ENCODE assay signal across 11 mouse cellular contexts in the genomic region with DNA sequence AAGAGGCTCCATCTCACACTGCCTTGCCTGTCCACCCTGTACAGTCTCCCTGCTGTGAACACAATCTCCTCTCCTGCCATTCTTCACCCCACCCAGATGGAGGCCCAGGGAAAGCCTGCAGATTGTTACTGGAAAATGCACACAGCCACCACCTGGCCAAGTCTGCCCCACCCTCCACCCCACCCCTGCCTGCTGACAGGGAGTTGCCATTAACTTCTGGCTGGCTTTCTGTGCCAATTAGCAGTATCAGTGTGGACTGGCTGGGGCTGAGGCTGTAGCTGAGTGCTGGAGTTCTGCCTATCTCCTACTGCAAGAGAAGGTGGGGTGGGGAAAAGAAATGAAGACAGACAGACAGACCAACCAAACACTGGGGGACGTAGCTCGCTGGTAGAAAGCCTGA. TPM values are rescaled to one million over a fixed set of nuclear protein-coding genes. Genes with fewer than 3 reads are reported as not detected.
A peak's percentile ranks its signal among the peaks of the same experiment; 100 is the strongest.
DNase-seq lines count a peak whose midpoint lies in the region; ATAC-seq and TF ChIP-seq lines count a peak whose summit lies in the region.
"Had no signal": no experiment of that assay in that cellular context is flagged by ENCODE, and none has a peak within 500 bp of the region (broad histone marks: within the 10 kb centered on the region; RNA-seq: fewer than 3 reads in every experiment).

No protein-coding gene starts in this region.

- no peak overlapping the region for H3K9ac ChIP-seq in forebrain, embryonic 15.5 days (replicated peaks)
- no peak overlapping the region for H3K9ac ChIP-seq in forebrain, embryonic 12.5 days
- no peak overlapping the region for H3K9ac ChIP-seq in embryonic facial prominence, embryonic 13.5 days
- no peak overlapping the region for H3K9ac ChIP-seq in kidney, embryonic 15.5 days
- H3K9ac ChIP-seq: neural tube, embryonic 13.5 days had no signal

- H3K36me3 ChIP-seq in forebrain, embryonic 15.5 days: no peaks in the 10 kb centered on the region
- no peaks in the 10 kb centered on the region for H3K36me3 ChIP-seq in forebrain, embryonic 12.5 days (replicated peaks)
- H3K36me3 ChIP-seq in embryonic facial prominence, embryonic 13.5 days: no peaks in the 10 kb centered on the region
- no peaks in the 10 kb centered on the region for H3K36me3 ChIP-seq in kidney, embryonic 15.5 days
- H3K36me3 ChIP-seq in spleen, adult 2 months (ENCODE audit: control insufficient read depth, insufficient read depth, low read length): peaks cover 2% of the 10 kb centered on the region; the same call in 1 of the 2 replicates
- H3K36me3 ChIP-seq: neural tube, embryonic 13.5 days had no signal

- no peaks in the 10 kb centered on the region for H3K4me1 ChIP-seq in forebrain, embryonic 15.5 days
- H3K4me1 ChIP-seq in forebrain, embryonic 12.5 days: peaks cover 3% of the 10 kb centered on the region; the same call in 1 of the 2 replicates
- peaks cover 13% of the 10 kb centered on the region for H3K4me1 ChIP-seq in embryonic facial prominence, embryonic 13.5 days
- peaks cover 9% of the 10 kb centered on the region for H3K4me1 ChIP-seq in kidney, embryonic 15.5 days
- no peaks in the 10 kb centered on the region for H3K4me1 ChIP-seq in spleen, adult 2 months (ENCODE audit: control insufficient read depth, insufficient read depth, insufficient read length)

- H3K27ac ChIP-seq in forebrain, embryonic 15.5 days (replicated peaks): peak overlapping the region; percentile 44
- H3K27ac ChIP-seq in forebrain, embryonic 12.5 days: no peak overlapping the region
- H3K27ac ChIP-seq in embryonic facial prominence, embryonic 13.5 days: peak overlapping the region; percentile 3; the same call in 1 of the 2 replicates
- H3K27ac ChIP-seq in kidney, embryonic 15.5 days: 0 out of 2 replicates have a peak overlapping the region, but pooled peaks have one; percentile 9
- H3K27ac ChIP-seq in spleen, adult 2 months (ENCODE audit: insufficient read depth, low read length): peak overlapping the region; percentile 12; the same call in 1 of the 2 replicates
- H3K27ac ChIP-seq: neural tube, embryonic 13.5 days had no signal

- ATAC-seq in forebrain, embryonic 15.5 days (replicated peaks): no peak
- ATAC-seq in forebrain, embryonic 12.5 days (ENCODE audit: low FRiP score): no peak
- ATAC-seq in embryonic facial prominence, embryonic 13.5 days (ENCODE audit: insufficient number of reproducible peaks, insufficient read depth, low FRiP score, low TSS enrichment, low read depth): no peak
- ATAC-seq in kidney, embryonic 15.5 days (replicated peaks; ENCODE audit: low FRiP score): peak; percentile 63

- H3K9me3 ChIP-seq in forebrain, embryonic 15.5 days: no peaks in the 10 kb centered on the region
- no peaks in the 10 kb centered on the region for H3K9me3 ChIP-seq in forebrain, embryonic 12.5 days
- H3K9me3 ChIP-seq in embryonic facial prominence, embryonic 13.5 days: no peaks in the 10 kb centered on the region
- H3K9me3 ChIP-seq in kidney, embryonic 15.5 days (replicated peaks): no peaks in the 10 kb centered on the region
- H3K9me3 ChIP-seq: neural tube, embryonic 13.5 days had no signal

- TF ChIP-seq POLR2A in spleen, adult 2 months (IDR thresholded peaks at IDR 0.05; ENCODE audit: low read depth, low read length): no peak

- no peak for DNase-seq in spleen, adult 2 months (ENCODE audit: low read depth in 1 of 2, low spot score in 2 of 2)
- no peak for DNase-seq in right cerebral cortex, postnatal 25 days
- no peak for DNase-seq in natural killer cell, adult 2 months (ENCODE audit: low spot score in 2 of 2)
- DNase-seq in urinary bladder, postnatal 14 days (ENCODE audit: low spot score): no peak
- DNase-seq: lung, adult 2 months had no signal

- no peak for TF ChIP-seq CTCF in spleen, adult 2 months (IDR thresholded peaks at IDR 0.05; ENCODE audit: extremely low read depth, insufficient read depth, insufficient read length, insufficient replicate concordance)

- H3K4me2 ChIP-seq in forebrain, embryonic 15.5 days (replicated peaks): no peak overlapping the region
- no peak overlapping the region for H3K4me2 ChIP-seq in forebrain, embryonic 12.5 days
- no peak overlapping the region for H3K4me2 ChIP-seq in embryonic facial prominence, embryonic 13.5 days
- H3K4me2 ChIP-seq in kidney, embryonic 15.5 days: no peak overlapping the region
- H3K4me2 ChIP-seq: neural tube, embryonic 13.5 days had no signal

- no peak overlapping the region for H3K4me3 ChIP-seq in forebrain, embryonic 15.5 days
- H3K4me3 ChIP-seq in forebrain, embryonic 12.5 days (replicated peaks): no peak overlapping the region
- H3K4me3 ChIP-seq in embryonic facial prominence, embryonic 13.5 days: no peak overlapping the region
- H3K4me3 ChIP-seq in kidney, embryonic 15.5 days (replicated peaks): no peak overlapping the region
- H3K4me3 ChIP-seq in spleen, adult 2 months (ENCODE audit: extremely low read depth, insufficient read depth, insufficient read length): no peak overlapping the region
- H3K4me3 ChIP-seq: neural tube, embryonic 13.5 days had no signal

- 74% methylated on average over 2 of the region's 2 CpGs for WGBS in forebrain, embryonic 15.5 days
- WGBS in forebrain, embryonic 12.5 days: 76% methylated on average over 2 of the region's 2 CpGs
- WGBS in embryonic facial prominence, embryonic 13.5 days: 62% methylated on average over 2 of the region's 2 CpGs
- WGBS in kidney, embryonic 15.5 days: 55% methylated on average over 2 of the region's 2 CpGs
- WGBS in spleen, adult 2 months: 81% methylated on average over 2 of the region's 2 CpGs

- no peaks in the 10 kb centered on the region for H3K27me3 ChIP-seq in forebrain, embryonic 15.5 days
- H3K27me3 ChIP-seq in forebrain, embryonic 12.5 days: no peaks in the 10 kb centered on the region
- no peaks in the 10 kb centered on the region for H3K27me3 ChIP-seq in embryonic facial prominence, embryonic 13.5 days
- H3K27me3 ChIP-seq in kidney, embryonic 15.5 days: no peaks in the 10 kb centered on the region
- H3K27me3 ChIP-seq in spleen, adult 2 months (ENCODE audit: control insufficient read depth, insufficient read depth, low read length): no peaks in the 10 kb centered on the region
- H3K27me3 ChIP-seq: neural tube, embryonic 13.5 days had no signal

RNA-seq across cellular contexts. Expression of a gene that starts 10.5 kb away (rescaled TPM):
- polyA plus RNA-seq in forebrain, embryonic 15.5 days (2015; fragmentation: Nextera tagmentation; extraction: Ambion mirVana): 97.5 and 106 TPM in 2 replicates
- 282 and 293 TPM in 2 replicates for polyA plus RNA-seq in forebrain, embryonic 12.5 days (2016; fragmentation: Nextera tagmentation; extraction: Ambion mirVana)
- 326 and 344 TPM in 2 replicates for polyA plus RNA-seq in embryonic facial prominence, embryonic 13.5 days (2015; fragmentation: Nextera tagmentation; extraction: Ambion mirVana)
- 310 and 329 TPM in 2 replicates for polyA plus RNA-seq in kidney, embryonic 15.5 days (2015; fragmentation: Nextera tagmentation; extraction: Ambion mirVana)
- 11.6 and 14.1 TPM in 2 replicates for polyA plus RNA-seq in spleen, adult 2 months (2012; rRNA removed)

RNA-seq across cellular contexts. Expression of a gene that starts 12.7 kb away (rescaled TPM):
- 45.9 and 52.1 TPM in 2 replicates for polyA plus RNA-seq in forebrain, embryonic 15.5 days (2015; fragmentation: Nextera tagmentation; extraction: Ambion mirVana)
- 110 and 115 TPM in 2 replicates for polyA plus RNA-seq in forebrain, embryonic 12.5 days (2016; fragmentation: Nextera tagmentation; extraction: Ambion mirVana)
- 143 and 150 TPM in 2 replicates for polyA plus RNA-seq in embryonic facial prominence, embryonic 13.5 days (2015; fragmentation: Nextera tagmentation; extraction: Ambion mirVana)
- polyA plus RNA-seq in kidney, embryonic 15.5 days (2015; fragmentation: Nextera tagmentation; extraction: Ambion mirVana): 127 and 128 TPM in 2 replicates
- 61.6 and 68.4 TPM in 2 replicates for polyA plus RNA-seq in spleen, adult 2 months (2012; rRNA removed)

RNA-seq across cellular contexts. Expression of a gene that starts 12.8 kb away (rescaled TPM):
- 5.3 and 6.4 TPM in 2 replicates for polyA plus RNA-seq in forebrain, embryonic 15.5 days (2015; fragmentation: Nextera tagmentation; extraction: Ambion mirVana)
- polyA plus RNA-seq in forebrain, embryonic 12.5 days (2016; fragmentation: Nextera tagmentation; extraction: Ambion mirVana): 5.6 and 5.9 TPM in 2 replicates
- polyA plus RNA-seq in embryonic facial prominence, embryonic 13.5 days (2015; fragmentation: Nextera tagmentation; extraction: Ambion mirVana): 4.2 and 5.1 TPM in 2 replicates
- 3.9 and 6.7 TPM in 2 replicates for polyA plus RNA-seq in kidney, embryonic 15.5 days (2015; fragmentation: Nextera tagmentation; extraction: Ambion mirVana)
- polyA plus RNA-seq in spleen, adult 2 months (2012; rRNA removed): 18.5 and 19.2 TPM in 2 replicates

RNA-seq across cellular contexts. Expression of a gene that starts 22.0 kb away (rescaled TPM):
- not detected in 2 replicates for polyA plus RNA-seq in forebrain, embryonic 15.5 days (2015; fragmentation: Nextera tagmentation; extraction: Ambion mirVana)
- not detected in 2 replicates for polyA plus RNA-seq in forebrain, embryonic 12.5 days (2016; fragmentation: Nextera tagmentation; extraction: Ambion mirVana)
- polyA plus RNA-seq in embryonic facial prominence, embryonic 13.5 days (2015; fragmentation: Nextera tagmentation; extraction: Ambion mirVana): not detected in 2 replicates
- not detected in 2 replicates for polyA plus RNA-seq in kidney, embryonic 15.5 days (2015; fragmentation: Nextera tagmentation; extraction: Ambion mirVana)
- not detected in 2 replicates for polyA plus RNA-seq in spleen, adult 2 months (2012; rRNA removed)
- polyA plus RNA-seq: lung, adult 2 months; neural tube, embryonic 13.5 days; thymus, postnatal 0 days had no signal

RNA-seq across cellular contexts. Expression of a gene that starts 29.1 kb away (rescaled TPM):
- 0.72 and 0.79 TPM in 2 replicates for polyA plus RNA-seq in forebrain, embryonic 15.5 days (2015; fragmentation: Nextera tagmentation; extraction: Ambion mirVana)
- 0.15 and 0.56 TPM in 2 replicates for polyA plus RNA-seq in forebrain, embryonic 12.5 days (2016; fragmentation: Nextera tagmentation; extraction: Ambion mirVana)
- 0.66 and 0.99 TPM in 2 replicates for polyA plus RNA-seq in embryonic facial prominence, embryonic 13.5 days (2015; fragmentation: Nextera tagmentation; extraction: Ambion mirVana)
- 0.54 and 0.91 TPM in 2 replicates for polyA plus RNA-seq in kidney, embryonic 15.5 days (2015; fragmentation: Nextera tagmentation; extraction: Ambion mirVana)
- polyA plus RNA-seq in spleen, adult 2 months (2012; rRNA removed): 0.25 TPM in 1 of 2 replicates, not detected in the other
- polyA plus RNA-seq: lung, adult 2 months had no signal
